Mouse (Mus musculus): ENCODE results near the gene Syt2. TPM values are rescaled to one million over a fixed set of nuclear protein-coding genes. Genes with fewer than 3 reads are reported as not detected.
A peak's percentile ranks its signal among the peaks of the same experiment; 100 is the strongest.

The Syt2 gene
- total RNA-seq, 2 experiments from 2014 or later, result 63.0 to 81.5 TPM

DNA sequence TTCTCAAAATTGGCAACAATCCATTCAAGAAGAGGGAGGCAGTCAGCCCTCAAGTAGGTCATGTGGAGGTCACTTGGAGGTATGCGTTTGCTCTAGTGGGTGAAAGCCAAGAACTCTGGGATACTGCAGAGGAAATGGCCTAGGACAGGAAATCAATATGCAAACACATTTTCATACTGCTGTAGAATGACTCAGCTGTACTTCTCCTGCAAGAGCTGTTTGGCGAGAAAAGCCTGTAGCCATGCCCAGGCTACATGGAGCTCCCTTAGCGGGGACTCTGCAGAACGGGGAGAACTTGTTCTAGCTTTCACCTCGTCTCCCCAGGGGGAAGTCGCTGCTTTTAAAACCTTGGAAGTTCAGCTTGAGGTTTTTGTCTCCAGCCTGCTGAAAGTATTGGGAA lies 124.9 kb downstream of the Syt2 start:
- DNase-seq (ENCODE audit: low spot score in 2 of 2), result peak; percentile 30 to 33

DNA sequence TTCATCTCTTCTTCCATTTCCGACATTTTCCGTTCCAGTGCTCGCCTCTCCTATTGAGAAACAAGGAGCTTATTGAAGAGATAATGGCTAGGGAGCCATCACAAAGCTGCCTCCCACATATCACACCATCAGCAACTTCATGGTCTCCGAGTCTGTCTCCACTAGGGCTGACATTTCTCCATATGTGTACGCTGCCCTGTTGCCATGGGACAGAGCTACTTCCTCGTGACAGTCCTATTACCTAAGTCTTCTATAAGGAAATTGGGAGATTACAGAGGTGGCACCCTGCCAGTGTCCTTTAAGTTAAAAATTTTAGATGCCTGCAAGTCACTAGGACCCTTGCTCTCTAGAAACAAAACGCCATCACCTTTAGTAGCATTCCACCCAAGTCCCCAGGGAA lies 125.5 kb downstream of the Syt2 start:
- no peak for DNase-seq (ENCODE audit: low spot score in 2 of 2)

DNA sequence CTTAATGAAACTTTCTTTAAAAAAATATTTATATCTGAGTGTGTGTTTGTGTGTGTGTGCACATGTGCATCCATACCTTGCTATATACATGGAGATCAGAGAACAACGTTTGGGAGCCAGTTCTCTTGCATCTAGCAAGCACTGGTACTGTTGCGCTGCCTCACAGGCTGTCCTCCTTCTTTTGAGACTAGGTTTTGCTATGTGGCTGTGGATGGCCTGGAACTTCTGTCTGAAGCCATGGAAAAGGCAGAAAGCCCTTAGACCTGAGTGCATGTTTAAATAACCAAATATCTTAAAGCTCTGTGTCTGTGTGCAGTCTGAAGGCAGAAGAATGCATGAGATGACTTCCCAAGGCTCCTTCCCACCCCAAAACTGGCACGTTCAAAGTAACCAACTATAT lies 126.3 kb downstream of the Syt2 start:
- DNase-seq (ENCODE audit: low spot score in 2 of 2), result no peak

DNA sequence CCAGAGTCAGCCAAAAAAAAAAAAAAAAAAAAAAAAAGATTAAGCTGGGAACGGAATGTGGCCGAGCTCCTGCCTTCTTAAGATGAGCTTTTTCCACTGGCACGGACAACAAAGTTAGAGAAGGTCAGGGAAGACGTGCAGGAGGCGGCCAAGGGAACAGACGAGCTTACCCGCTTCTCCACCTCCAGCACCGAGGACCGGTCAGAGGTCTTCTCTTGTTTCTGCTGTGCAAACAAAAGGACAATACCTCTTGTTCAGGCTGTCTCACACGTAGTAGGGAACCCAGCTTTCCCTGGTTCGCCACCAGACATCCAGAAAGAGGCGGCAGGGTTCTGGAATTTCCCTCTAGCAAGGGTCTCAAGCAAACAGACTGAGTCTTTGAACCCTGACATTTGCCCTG lies 126.8 kb downstream of the Syt2 start:
- no peak for DNase-seq (ENCODE audit: low spot score in 2 of 2)

DNA sequence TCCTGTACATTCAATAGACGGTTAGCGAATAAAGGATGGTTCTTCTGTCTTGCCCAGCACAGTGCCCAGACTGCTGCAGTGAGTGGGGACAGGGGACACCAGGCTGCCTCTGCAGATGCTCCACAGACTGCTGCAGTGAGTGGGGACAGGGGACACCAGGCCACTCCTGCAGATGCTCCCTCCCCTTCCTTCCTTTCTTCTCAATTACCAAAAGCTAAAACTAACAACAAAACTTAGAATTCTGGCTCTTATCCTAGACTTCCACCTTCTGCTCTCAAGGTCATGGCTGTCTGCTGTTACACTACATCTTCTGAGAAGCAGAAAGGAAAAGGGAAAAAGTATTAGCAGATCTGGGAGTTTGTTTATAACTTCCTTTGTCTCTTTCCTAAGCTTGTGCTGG lies 127.8 kb downstream of the Syt2 start:
- no peak for DNase-seq (ENCODE audit: low spot score in 2 of 2)

DNA sequence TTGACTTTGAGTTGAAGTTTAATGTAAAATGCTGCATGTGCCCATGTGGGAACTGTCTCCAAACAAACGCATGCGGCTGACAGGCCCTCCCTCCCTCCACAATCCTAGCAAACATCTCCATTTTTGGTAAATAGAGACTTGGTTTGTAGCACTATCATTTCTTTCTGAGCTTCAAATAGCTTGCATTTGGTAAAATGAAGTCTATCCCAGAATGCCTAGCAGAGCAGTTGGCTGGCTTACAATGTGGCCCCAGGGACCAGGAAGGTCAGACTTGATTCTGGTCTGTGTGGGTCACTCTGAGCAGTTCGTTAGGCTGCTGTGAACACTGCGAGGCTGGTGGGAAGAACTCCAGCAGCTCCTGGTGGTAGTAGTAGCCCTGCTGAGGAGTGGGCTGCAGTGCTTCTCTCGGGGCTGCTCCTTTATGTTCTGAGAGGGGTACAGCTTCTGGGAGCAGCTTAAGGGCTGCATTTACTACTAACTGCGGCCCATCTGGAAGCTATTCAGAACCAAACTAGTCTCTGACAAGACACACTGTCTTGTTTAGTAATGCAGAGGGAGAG lies 128.3 kb downstream of the Syt2 start:
- no peak for DNase-seq (ENCODE audit: low spot score in 2 of 2)

DNA sequence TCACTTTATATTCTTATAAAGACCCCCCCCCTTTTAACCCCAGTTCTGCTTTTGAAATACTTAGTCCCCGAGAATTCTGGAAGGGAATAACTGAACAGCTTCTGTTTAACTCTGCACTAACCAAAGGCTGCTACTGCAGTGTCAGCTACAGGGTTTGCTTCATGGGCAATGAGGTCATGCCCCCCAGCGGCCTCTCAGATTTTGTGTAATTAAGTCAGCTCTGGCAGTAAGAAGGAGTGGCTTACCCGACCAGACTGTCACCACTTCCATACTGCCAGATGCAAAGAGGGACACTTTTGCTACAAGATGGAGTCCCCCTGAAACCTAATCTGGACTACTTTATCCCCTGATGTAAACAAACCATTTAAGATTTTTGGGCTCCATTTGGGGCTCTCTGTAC lies 129.2 kb downstream of the Syt2 start:
- DNase-seq (ENCODE audit: low spot score in 2 of 2), result no peak

DNA sequence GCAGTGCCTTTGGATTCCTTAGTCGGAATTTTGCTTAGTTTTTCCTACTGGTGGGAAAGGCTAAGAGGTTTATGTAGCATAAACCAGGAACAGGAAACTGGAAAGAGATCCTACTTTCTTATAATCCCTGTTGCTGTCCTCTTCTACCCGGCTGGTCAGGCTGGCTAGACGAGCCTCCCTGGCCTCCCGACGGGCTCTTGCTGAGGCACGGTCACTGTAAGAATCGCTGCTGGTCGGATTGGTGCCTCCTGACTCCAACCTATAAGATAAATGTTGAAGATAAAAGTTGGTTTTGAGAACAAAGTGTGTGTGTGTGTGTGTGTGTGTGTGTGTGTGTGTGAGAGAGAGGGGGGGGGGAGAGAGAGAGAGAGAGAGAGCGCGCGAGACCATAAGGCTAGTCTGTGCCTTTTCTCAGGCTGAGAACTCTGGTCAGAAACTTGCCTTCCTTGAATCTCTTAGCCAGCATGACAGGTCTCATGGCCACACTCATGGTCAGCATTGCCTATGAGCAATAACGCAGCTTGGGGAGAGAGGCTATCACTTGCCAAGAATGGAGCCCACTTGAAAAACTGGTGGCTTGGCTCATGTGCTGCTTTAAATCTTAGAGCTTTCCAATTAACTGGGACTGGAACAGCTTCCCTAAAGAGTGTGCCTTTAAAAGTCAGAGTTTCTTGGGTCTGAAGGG lies 130.9 kb downstream of the Syt2 start:
- DNase-seq (ENCODE audit: low spot score in 2 of 2), result no peak

DNA sequence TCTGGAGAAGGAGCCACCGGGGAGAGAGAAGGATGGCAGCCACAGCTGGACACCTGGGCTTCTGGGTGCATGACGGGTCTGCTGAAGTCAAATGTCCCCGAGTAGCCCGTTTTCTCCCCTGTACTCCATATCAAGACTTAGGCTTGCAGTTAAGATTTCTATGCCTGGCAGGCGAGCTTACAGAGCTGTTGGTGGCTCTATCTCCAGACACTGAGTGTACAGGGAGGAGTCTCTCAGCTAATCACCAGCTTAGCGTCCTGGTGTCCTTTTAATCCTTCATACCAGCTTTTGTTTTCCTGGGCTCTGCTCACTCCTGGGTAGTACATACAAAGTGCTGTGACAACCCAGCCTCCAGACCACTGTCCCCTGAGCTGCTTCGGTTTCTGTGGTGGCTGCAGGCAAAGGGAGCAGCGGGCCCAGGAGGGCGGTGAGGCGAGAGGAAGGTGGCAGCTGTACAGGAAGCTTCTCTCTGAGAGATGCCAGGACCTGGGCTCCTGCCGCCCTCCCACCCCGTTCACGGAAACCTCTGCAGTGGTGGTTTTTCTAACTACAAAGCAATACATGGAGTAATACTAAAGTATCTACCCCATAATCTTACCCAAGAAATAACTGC lies 131.6 kb downstream of the Syt2 start:
- no peak for DNase-seq (ENCODE audit: low spot score in 2 of 2)

DNA sequence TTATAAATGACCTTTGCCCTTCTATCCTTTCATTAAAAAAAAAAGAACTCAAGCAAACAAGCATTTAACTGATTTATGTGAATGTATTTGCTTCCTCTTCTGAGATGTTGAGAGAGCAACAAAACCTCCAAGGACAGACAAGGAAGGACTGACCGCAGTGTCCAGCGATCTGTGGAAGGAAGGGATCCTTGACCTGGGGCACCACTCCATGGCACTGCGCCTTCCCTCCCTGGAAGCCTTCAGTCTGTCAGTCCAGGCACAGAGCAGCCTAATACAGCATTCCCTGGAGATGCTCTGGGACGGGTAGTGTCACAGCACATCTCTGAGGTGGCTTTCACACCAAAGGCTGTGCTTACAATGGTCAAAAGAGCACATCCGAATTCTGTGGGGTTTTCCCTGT lies 136.3 kb downstream of the Syt2 start:
- DNase-seq (ENCODE audit: low spot score in 2 of 2), result no peak

DNA sequence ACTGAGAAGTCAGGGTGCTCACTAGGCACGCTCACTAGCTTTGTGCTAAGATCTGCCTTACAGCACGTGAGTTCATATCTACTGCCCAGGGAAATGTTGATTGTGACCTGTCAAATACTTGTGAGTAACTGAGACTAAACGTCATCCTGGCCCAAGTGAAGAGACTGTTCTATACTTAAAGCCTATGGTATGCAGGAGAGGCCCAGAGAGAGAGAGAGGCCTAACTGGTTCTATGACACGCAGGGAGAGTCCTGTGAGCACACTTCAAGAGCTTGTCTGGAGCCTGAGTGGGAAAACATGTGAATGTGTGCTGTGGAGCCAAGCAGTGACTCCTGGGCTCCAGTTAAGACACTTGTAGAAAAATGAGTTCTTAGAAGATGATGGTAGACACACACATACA lies 137.5 kb downstream of the Syt2 start:
- DNase-seq (ENCODE audit: low spot score in 2 of 2), result no peak

DNA sequence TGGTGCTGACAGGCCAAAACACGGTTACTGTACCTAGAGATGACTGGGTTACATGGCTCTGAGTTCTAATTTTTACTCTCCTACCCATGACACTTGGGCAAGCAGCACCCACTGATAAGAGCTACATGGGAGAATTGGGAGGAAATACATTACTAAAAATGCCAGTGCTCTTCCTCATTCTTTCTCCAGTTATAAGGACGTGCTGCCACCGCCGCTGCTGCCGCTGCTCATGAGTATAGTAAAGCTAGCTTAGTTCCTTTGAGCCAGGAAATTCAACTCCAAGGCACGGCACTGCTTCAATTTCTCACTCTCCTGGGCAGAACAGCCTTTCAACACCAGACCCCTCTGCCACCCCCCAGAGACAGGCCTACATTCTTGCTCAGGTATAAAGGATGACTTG lies 138.0 kb downstream of the Syt2 start:
- no peak for DNase-seq (ENCODE audit: low spot score in 2 of 2)

DNA sequence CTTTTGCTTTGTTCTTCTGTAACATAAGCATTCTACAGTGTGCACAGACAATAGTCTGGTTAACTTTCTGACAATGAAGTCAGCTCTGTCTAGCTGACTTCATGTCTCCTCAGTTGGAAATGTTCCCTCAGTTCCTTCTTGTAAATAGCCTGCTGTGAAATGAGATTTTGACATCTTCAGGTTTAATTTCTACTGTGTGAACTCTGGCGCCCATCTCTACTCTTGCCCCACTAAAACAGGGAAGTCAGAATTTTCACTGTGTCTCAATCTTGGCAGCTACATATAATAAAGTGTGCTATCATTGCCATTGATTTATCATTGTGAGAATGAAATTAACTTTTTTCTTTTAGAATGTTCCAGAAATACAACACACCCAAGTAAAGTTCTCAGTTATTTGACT lies 138.4 kb downstream of the Syt2 start:
- no peak for DNase-seq (ENCODE audit: low spot score in 2 of 2)

DNA sequence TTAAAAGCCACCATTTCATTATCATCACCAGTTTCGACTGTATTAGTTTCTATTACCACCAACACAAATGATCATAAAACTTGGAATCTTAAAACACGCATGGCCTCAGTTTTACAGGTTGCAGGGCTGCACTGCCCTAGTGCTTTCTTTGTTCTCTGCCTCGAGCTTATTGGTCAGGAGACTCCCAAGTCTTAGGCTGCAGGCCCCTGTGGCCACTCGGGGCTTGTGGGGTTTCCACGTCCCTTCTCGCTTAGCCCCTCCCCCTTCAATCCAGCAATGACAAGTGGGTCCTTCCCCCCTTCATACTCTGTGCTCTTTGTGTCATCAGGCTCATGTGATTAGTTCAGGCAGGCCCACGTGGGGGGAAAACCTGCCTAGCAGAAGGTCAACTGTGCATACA lies 141.6 kb downstream of the Syt2 start:
- DNase-seq (ENCODE audit: low spot score in 2 of 2), result no peak

DNA sequence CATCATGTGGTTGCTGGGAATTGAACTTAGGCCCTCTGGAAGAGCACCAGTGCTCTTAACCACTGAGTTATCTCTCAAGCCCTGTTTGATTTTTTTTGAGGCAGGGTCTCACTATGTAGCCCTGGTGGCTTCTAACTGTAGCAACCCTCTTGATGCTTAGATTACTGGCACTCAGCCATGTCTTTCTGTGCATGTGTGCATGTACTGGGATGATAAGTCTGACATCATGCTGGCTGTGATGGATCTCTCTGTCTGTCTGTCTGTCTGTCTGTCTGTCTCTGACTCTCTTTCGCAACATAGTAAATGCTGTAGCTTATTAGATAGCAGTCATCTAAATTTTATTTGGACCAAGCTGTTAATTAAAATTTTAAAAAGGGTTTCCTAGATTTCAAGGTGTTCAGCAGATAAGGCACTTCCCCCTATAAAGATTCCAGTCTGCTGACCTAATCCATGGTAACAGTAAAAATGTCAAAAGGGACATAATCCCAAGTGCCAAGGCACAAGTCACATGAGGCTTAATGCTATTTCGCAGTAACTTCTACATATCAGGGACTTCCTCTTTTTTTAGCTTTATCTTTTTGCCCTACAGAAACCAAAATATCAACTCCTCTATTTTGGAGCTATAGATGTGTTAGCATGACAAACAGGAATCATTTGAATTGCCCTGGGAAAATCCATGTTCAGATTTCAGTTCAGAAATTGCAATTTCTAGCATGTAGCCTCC lies 144.4 kb downstream of the Syt2 start:
- DNase-seq (ENCODE audit: low spot score in 2 of 2), result no peak

DNA sequence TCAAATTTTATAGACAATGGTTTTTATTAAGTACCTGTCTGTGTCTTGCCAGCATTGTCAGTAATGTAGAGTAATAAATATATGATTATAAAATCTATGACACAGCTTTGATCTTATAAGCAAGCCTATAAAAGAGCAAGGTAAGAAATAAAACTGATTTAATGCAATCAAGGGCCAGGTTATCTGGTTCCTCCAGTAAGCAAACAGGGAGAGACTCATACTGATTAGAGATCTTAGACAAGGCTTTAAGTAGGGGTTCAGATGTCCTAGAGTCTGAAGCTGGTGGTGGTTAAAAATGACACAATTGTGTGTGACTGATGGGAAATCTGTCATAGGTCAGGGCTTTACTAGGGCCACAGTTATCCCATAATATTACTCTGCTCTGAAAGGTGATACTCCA lies 145.0 kb downstream of the Syt2 start:
- no peak for DNase-seq (ENCODE audit: low spot score in 2 of 2)

DNA sequence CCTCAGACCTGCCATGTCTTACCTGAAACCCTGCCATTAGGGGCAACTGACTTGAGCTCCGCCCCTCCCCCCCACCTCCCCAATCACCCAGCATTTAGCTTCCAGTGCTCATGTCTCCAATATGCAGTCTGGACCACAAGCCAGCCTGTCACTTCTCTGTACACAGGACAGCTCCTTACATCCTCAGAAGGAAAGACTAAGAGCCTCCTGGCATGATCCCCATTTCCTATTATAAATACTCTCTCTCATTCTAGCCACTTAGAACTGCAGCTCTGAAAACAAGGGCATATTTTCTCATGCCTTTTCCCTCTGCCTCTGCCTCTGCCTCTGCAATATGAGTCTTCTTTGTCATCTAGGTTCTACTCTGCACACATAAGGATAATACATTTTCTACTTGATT lies 149.6 kb downstream of the Syt2 start:
- no peak for DNase-seq (ENCODE audit: low spot score in 2 of 2)

DNA sequence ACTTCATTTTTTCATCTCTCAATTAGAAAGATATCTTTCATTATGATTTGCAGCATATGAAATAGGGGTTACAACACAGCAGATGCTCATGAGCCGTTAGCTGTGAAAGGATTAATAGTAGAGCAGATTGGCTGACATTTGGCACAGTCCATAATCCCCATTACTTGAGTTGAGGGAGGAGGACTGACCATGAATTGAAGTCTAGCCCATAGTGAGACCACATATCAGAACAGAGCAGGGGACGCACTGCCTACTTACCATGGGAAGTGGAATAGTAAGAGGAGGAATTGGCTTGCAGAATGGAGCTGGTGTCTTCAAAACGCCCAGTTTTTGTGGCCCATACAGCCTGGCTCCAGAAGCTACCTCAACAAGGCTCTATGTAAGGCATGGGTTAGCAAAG lies 150.1 kb downstream of the Syt2 start:
- no peak for DNase-seq (ENCODE audit: low spot score in 2 of 2)

DNA sequence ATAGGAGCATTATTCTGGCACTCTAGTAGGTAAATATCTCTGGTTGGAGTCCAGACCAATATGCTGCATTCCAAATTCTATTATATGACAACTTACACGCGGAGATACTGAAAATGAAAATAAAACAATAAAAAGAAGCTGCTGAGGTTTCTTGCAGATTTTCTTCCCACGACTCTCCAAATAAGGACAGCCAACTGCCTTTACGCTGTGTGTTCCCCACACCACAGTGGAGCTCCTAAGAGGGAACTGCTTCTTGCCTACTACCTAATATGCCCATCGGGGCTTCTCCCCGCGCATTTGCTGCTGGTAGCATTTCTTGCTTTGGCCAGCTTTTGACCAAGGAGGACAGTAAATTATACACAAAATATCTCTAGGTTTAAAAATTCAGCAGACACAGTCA lies 155.3 kb downstream of the Syt2 start:
- peak in 1 of 2 experiments; percentile 17 for DNase-seq (ENCODE audit: low spot score in 2 of 2)

DNA sequence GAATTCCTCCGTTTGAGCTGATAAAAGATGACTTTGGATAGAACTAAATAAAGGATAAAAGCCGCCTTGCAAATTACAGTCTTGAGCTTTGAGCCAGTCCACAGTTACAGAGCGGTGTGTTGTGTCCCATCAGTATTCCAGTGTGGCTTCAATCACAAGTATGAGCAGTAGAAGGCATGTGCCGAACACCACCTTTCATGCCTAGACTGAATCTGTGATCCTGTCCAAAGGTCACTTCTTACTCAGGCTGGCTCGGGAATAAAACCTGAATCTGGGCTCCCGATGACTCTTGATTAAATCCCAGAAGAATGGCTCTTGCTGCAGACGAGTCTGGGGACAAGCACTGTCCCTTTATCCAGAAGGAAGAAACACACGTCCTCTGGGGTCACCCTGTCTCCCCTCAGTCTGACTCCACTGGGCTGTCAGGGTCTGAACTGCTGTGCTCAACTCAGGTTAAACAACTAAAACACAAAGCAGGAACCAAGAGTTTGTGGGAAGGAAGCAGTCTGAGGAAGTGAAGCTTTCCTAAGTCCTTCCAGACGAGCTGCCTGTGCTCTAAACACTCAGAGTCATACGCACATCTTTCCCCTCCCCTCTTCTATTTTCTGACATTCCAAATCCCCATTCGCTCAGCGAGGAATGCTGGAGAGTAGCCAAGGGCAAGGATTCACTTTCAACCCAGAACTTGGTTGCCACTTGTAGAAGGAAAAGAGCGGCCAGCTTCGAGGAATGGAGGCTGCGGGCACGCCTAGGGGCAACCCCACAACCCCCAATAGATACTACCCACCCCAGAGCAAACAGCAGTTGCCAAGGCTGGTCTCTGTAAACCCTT lies 157.0 kb downstream of the Syt2 start:
- DNase-seq (ENCODE audit: low spot score in 2 of 2), result no peak

DNA sequence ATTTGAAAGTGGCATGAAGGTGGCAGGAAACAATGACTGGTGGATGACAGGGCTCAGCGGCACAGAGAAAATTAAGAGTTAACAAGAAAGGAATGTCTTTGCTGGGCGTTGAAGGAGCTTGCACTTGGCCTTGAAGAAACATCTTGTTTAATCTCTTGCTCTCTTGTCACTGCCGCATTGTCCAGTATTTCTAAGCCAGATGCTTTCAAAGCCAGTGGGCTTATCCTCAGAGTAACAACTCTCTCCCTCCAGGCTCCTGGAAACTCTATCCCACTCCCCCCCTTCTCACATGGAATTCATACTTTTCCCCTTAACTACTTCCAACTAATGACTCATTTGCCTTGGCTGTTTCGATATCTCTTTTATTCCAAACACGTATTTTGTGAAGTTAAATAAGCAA lies 157.9 kb downstream of the Syt2 start:
- no peak for DNase-seq (ENCODE audit: low spot score in 2 of 2)

DNA sequence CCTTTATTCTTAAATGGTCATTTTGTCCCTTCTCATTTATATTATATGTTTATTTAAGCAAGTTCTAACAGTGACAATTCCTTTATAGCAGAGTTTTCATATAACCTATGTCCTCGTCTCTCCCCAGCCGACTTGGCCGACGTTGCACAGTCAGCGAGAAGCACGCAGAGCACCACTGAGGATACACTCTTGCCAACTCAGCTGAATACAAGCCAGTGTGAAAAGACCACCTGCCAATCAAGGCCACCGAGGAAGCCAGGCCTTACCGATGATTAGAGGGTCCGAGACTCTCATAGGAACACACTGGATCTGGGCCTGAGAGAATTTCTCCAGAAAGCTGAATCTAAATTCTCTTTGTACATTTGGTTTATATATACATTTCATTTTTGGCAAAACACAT lies 159.0 kb downstream of the Syt2 start:
- no peak for DNase-seq (ENCODE audit: low spot score in 2 of 2)
